Mouse (Mus musculus) liver, postnatal 0 days (tissue): ENCODE results near the gene Sipa1l3.

ENCODE experiments used
- CTCF ChIP-seq: sonication (generic); IDR thresholded peaks from 2 replicates; pipeline ENCODE4 v1.5.1; 2016; ENCODE audit warnings: antibody characterized with exemption, low read depth
- EP300 ChIP-seq: IDR thresholded peaks from 2 replicates; pipeline ENCODE4 v1.6.1; 2016; ENCODE audit warnings: antibody characterized with exemption, low read depth, mild to moderate bottlenecking

DNA sequence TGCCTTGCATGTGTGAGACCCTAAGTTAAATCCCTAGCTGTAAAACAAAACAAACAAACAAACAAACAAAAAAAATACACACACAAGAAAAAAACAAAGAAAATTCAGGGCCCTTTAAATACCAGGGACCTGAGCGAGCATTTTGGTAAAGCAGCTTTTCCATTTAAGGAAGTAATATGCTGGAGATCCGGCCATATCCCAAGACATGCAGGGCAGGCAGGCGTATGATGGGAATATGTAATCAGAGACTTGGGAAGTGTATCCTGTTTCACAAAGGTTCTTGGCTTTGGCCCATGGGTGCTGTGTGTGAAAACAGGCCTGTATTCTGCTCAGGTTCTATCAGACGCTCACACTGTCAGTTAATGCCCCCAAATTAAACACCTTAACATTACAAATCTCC is 240.9 kb downstream of the Sipa1l3 start:
- TF ChIP-seq EP300 (no peak), CTCF (no peak)
